Mouse (Mus musculus) hindbrain, embryonic 13.5 days (tissue): Measurements from ENCODE around the gene H2-T23. TPM values are rescaled to one million over a fixed set of nuclear protein-coding genes. Genes with fewer than 3 reads are reported as not detected.

Source experiments
- ATAC-seq: fragments of 200-750 bp; cut with Nextera tagmentation; 2 replicates; pipeline ENCODE4 v1.8.0; 2017; ENCODE audit warnings: moderate TSS enrichment; ENCODE audit not compliant: low FRiP score
- H3K27ac ChIP-seq: fragments of 300-500 bp; sonication (generic); 2 replicates; pipeline ENCODE4 v1.5.1; 2015; ENCODE audit warnings: inconsistent platforms, mild to moderate bottlenecking, moderate library complexity
- H3K27me3 ChIP-seq: fragments of 300-500 bp; sonication (generic); 2 replicates; pipeline ENCODE4 v1.6.1; 2015; ENCODE audit warnings: mild to moderate bottlenecking, inconsistent platforms
- H3K36me3 ChIP-seq: fragments of 300-500 bp; sonication (generic); 2 replicates; pipeline ENCODE4 v1.6.1; 2015; ENCODE audit warnings: mild to moderate bottlenecking, inconsistent platforms
- H3K4me1 ChIP-seq: fragments of 300-500 bp; sonication (generic); replicated peaks from 2 replicates; pipeline ENCODE4 v1.6.1; 2015; ENCODE audit warnings: inconsistent platforms
- H3K4me2 ChIP-seq: fragments of 300-500 bp; sonication (generic); 2 replicates; pipeline ENCODE4 v1.6.1; 2015; ENCODE audit warnings: inconsistent platforms, mild to moderate bottlenecking, moderate library complexity
- H3K4me3 ChIP-seq: fragments of 300-500 bp; sonication (generic); 2 replicates; pipeline ENCODE4 v1.5.1; 2015; ENCODE audit warnings: mild to moderate bottlenecking, inconsistent platforms
- H3K9ac ChIP-seq: fragments of 300-500 bp; sonication (generic); 2 replicates; pipeline ENCODE4 v1.6.1; 2015; ENCODE audit warnings: mild to moderate bottlenecking, inconsistent platforms
- H3K9me3 ChIP-seq: fragments of 300-500 bp; sonication (generic); 2 replicates; pipeline ENCODE4 v1.6.1; 2016; ENCODE audit warnings: inconsistent platforms
- WGBS: fragments of 180-500 bp; shearing (Covaris S2); methylation state at CpG from one replicate; pipeline ENCODE4 v1.1.7; 2015; 5-methylcytosine and 5-hydroxymethylcytosine counted together
- polyA plus RNA-seq: library from polyadenylated mRNA; unstranded; fragments of >200 nt; fragmentation: Nextera tagmentation; extraction: Ambion mirVana; gene quantifications from 2 replicates; pipeline ENCODE4 v1.2.1, GENCODE M21; 2015

The H2-T23 gene
- polyA plus RNA-seq, 1 experiment from 2014 or later = 3.3 TPM

DNA sequence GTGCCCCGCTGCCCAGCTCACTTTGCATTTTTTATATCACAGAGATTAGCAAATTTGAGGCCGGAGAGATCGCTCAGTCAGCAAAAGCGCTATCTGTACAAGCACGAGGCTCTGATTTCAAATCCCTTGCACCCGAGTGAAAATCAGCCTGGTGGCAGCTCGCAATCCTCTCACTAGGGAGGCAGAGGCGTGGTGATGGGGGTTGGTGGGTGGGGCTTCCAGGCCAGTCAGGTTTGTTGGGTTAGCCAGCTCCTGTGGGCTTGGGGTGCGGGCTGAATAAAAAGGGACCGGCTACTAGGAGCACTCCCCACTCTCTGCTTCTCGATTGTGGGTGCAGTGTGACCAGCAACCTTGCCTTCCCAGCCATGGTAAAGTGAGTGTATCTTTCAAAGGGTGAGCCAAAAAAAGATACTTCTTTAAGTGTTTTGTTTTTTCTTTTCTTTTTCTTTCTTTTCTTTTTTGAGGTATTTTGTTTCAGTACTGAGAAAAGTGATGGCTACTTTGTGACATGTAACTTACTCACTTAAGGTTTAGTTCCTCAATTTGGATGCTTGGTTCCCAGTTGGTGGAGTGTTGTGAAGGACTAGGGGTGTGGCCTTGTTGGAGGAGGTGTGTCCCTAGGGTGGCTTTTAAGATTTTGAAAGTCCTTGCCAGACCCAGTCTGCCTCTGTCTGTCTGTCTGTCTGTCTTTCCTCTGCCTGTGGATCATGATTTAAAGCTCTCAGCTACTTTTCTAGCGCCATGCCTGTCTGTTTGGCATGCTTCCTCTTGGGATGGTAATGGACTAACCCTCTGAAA, 34.7 kb downstream of the H2-T23 start:
- Histone ChIP-seq H3K9ac (no peak overlapping the region), H3K4me1 (peaks cover 29% of the 10 kb centered on the region), H3K4me3 (no peak overlapping the region), H3K36me3 (no peaks in the 10 kb centered on the region), H3K27me3 (no peaks in the 10 kb centered on the region), H3K27ac (no peak overlapping the region), H3K4me2 (no peak overlapping the region), H3K9me3 (no peaks in the 10 kb centered on the region)
- 64% methylated on average over 12 of the region's 12 CpGs for WGBS
- ATAC-seq = no peak

GRCm38 (mm10) chr17:35996949-35997348, 35.7 kb downstream of the H2-T23 start:
- H3K4me1 ChIP-seq = peaks cover 29% of the 10 kb centered on the region

GRCm38 (mm10) chr17:35994879-35995240, 37.8 kb downstream of the H2-T23 start:
- no peaks in the 10 kb centered on the region for H3K9me3 ChIP-seq
- peak overlapping the region; percentile 59 for H3K4me3 ChIP-seq
- H3K4me1 ChIP-seq = peaks cover 29% of the 10 kb centered on the region
- no peak for ATAC-seq
- 4% methylated on average over 14 of the region's 14 CpGs for whole genome bisulfite sequencing
- H3K9ac ChIP-seq = peak overlapping the region; percentile 80
- no peaks in the 10 kb centered on the region for H3K27me3 ChIP-seq
- H3K4me2 ChIP-seq = peak overlapping the region; percentile 66
- H3K36me3 ChIP-seq = peaks cover 1% of the 10 kb centered on the region
- H3K27ac ChIP-seq = peak overlapping the region; percentile 73

More at GRCm38 (mm10) chr17:35996949-35997348, 35.7 kb downstream of the H2-T23 start:
- Histone ChIP-seq H3K9me3 (no peaks in the 10 kb centered on the region), H3K36me3 (no peaks in the 10 kb centered on the region), H3K4me2 (no peak overlapping the region), H3K27me3 (no peaks in the 10 kb centered on the region), H3K4me3 (no peak overlapping the region), H3K9ac (no peak overlapping the region), H3K27ac (no peak overlapping the region)
- 1% methylated on average over 11 of the region's 11 CpGs for WGBS
- ATAC-seq = peak; percentile 57

DNA sequence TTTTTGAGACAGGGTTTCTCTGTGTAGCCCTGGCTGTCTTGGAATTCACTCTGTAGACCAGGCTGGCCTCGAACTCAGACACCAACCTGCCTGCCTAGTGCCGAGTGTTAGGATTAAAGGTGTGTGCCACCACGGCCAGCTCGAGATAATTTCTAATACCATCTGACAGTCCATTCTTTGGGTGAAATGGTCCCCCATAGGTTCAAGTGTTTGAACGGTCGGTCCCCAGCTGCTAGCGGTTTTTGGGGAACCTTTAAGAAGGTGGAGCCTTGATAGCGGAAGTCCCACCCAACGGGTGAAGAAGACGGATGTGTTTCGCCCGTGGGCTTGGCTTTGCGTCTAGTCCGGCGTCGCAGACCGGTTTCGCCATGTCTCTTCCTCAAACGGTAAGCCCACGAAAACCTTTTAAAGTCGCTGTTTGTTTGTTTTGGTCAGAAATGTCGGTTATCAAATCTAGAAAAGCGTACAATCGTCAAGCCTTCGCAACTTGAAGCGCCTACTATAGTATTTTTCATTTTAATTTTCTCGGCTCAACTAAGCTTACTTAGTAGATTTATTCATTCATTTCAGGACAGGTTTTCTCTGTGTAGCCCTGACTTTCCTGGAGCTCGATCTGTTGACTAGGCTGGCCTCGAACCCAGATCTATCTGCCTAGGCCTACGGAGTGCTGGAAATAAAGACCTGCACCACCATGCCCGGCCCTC, 38.3 kb downstream of the H2-T23 start:
- WGBS = 5% methylated on average over 31 of the region's 31 CpGs
- ATAC-seq = peak; percentile 75
- Histone ChIP-seq H3K36me3 (peaks cover 6% of the 10 kb centered on the region), H3K4me3 (peak overlapping the region; percentile 59), H3K27me3 (no peaks in the 10 kb centered on the region), H3K4me1 (peaks cover 29% of the 10 kb centered on the region), H3K9me3 (no peaks in the 10 kb centered on the region), H3K4me2 (peak overlapping the region; percentile 66), H3K27ac (peak overlapping the region; percentile 73), H3K9ac (peak overlapping the region; percentile 80)

GRCm38 (mm10) chr17:35993675-35994074, 39.0 kb downstream of the H2-T23 start:
- H3K36me3 ChIP-seq = peaks cover 13% of the 10 kb centered on the region
- 9% methylated on average over 17 of the region's 17 CpGs for WGBS
- H3K4me3 ChIP-seq = peak overlapping the region; percentile 59; the same call in 1 of the 2 replicates
- H3K4me1 ChIP-seq = peaks cover 29% of the 10 kb centered on the region
- peak overlapping the region; percentile 73; the same call in 1 of the 2 replicates for H3K27ac ChIP-seq
- no peak overlapping the region for H3K9ac ChIP-seq
- peak; percentile 77 for ATAC-seq
- H3K9me3 ChIP-seq = no peaks in the 10 kb centered on the region
- H3K27me3 ChIP-seq = no peaks in the 10 kb centered on the region
- H3K4me2 ChIP-seq = peak overlapping the region; percentile 66

DNA sequence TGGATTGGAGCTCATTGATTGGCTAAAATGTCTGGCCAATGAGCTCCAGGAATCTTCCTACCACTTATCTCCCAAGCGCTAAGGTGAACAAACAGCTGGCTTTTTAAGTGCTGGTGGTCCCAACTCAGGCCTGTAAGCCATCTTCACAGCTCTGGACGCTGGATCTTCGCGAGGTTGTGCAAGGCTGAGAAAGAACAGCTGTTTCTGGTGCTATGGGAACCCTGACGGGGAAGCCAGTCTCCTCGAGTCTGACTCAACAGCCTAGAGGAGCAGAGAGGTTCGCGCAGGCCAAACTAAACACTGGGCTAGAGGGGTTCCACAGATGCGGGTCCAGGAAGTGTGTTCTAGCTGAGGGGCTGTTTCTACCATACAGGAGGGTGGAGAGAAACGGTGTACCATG, 40.9 kb downstream of the H2-T23 start:
- 56% methylated on average over 10 of the region's 10 CpGs for whole genome bisulfite sequencing
- no peak for ATAC-seq
- H3K27ac ChIP-seq = no peak overlapping the region
- H3K4me1 ChIP-seq = peaks cover 18% of the 10 kb centered on the region
- no peak overlapping the region for H3K4me2 ChIP-seq
- H3K4me3 ChIP-seq = no peak overlapping the region
- no peak overlapping the region for H3K9ac ChIP-seq
- H3K9me3 ChIP-seq = no peaks in the 10 kb centered on the region
- peaks cover 32% of the 10 kb centered on the region for H3K36me3 ChIP-seq
- no peaks in the 10 kb centered on the region for H3K27me3 ChIP-seq

DNA sequence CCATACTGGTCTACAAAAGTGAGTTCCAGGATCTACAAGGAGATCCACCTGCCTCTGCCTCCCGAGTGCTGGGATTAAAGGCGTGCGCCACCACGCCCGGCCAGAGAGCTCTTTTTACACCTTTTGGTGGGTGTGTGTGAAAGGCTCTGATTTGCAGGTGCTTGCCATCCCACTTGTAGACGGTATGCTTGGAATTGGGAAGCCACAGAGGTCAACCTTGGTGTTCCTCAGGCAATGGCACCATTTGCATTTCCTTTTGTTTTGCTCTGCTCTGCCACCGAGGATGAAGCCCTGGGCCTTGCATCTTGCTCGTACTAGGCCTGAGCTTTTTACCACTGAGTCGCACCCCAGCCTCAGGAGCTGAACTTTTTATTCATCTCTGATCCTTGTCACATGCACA, 50.9 kb downstream of the H2-T23 start:
- H3K36me3 ChIP-seq = peaks cover 53% of the 10 kb centered on the region
- no peak overlapping the region for H3K27ac ChIP-seq
- H3K4me3 ChIP-seq = no peak overlapping the region
- H3K27me3 ChIP-seq = no peaks in the 10 kb centered on the region
- no peak for ATAC-seq
- H3K4me1 ChIP-seq = peaks cover 24% of the 10 kb centered on the region
- 90% methylated on average over 9 of the region's 9 CpGs for WGBS
- no peaks in the 10 kb centered on the region for H3K9me3 ChIP-seq
- H3K4me2 ChIP-seq = no peak overlapping the region
- H3K9ac ChIP-seq = peak overlapping the region; percentile 93; the same call in 1 of the 2 replicates

DNA sequence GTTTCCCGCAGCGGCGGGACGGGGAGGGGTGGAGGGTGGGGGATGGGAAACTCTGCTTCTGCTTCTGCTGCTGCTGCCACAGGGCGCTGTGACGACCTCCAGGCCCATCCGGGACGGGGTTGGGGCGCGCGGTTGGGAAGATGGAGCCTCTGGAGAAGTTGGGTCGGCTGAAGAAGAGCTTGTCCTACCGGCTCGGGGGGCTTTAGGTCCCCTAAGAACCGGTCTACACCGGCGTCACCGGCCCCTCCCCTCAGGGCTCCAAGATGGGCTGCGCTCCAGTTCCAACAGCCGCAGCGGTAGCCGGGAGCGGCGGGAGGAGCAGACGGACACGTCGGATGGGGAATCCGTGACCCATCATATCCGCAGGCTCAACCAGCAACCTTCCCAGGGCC, 52.3 kb downstream of the H2-T23 start:
- Histone ChIP-seq H3K27ac (peak overlapping the region; percentile 95), H3K9me3 (no peaks in the 10 kb centered on the region), H3K9ac (peak overlapping the region; percentile 93), H3K27me3 (no peaks in the 10 kb centered on the region), H3K4me3 (peak overlapping the region; percentile 91), H3K4me2 (peak overlapping the region; percentile 70), H3K36me3 (peaks cover 44% of the 10 kb centered on the region), H3K4me1 (peaks cover 24% of the 10 kb centered on the region)
- peak; percentile 41 for ATAC-seq
- WGBS = under 1% methylated on average over 25 of the region's 29 CpGs

Other genes with a start within 250 kb of the H2-T23 start
- 8.2 and 9.2 TPM in 2 replicates for gene Ier3, start 211.2 kb downstream of the H2-T23 start, polyA plus RNA-seq
- 75.2 and 78.8 TPM in 2 replicates for gene Flot1, start 209.6 kb downstream of the H2-T23 start, polyA plus RNA-seq
- 1,714 and 1,822 TPM in 2 replicates for gene Tubb5, start 194.5 kb downstream of the H2-T23 start, polyA plus RNA-seq
- 11.0 and 11.3 TPM in 2 replicates for gene Mdc1, start 191.3 kb downstream of the H2-T23 start, polyA plus RNA-seq
- 26.4 and 26.9 TPM in 2 replicates for gene Nrm, start 171.5 kb downstream of the H2-T23 start, polyA plus RNA-seq
- gene Ppp1r18, start 167.3 kb downstream of the H2-T23 start, polyA plus RNA-seq = 26.9 and 30.5 TPM in 2 replicates
- 28.6 and 35.3 TPM in 2 replicates for gene Dhx16, start 153.0 kb downstream of the H2-T23 start, polyA plus RNA-seq
- 45.8 and 48.7 TPM in 2 replicates for gene 2310061I04Rik, start 135.4 kb downstream of the H2-T23 start, polyA plus RNA-seq
- 434 and 438 TPM in 2 replicates for gene Atat1, start 122.8 kb downstream of the H2-T23 start, polyA plus RNA-seq
- gene Mrps18b, start 116.5 kb downstream of the H2-T23 start, polyA plus RNA-seq = 46.8 and 54.7 TPM in 2 replicates
- 46.0 and 47.2 TPM in 2 replicates for gene Ppp1r10, start 116.4 kb downstream of the H2-T23 start, polyA plus RNA-seq
- gene Abcf1, start 63.1 kb downstream of the H2-T23 start, polyA plus RNA-seq = 96.6 and 103 TPM in 2 replicates
- 53.6 and 53.7 TPM in 2 replicates for gene Gnl1, start 53.0 kb downstream of the H2-T23 start, polyA plus RNA-seq
- gene Prr3, start 52.6 kb downstream of the H2-T23 start, polyA plus RNA-seq = 72.8 and 73.5 TPM in 2 replicates
- 8.8 and 9.5 TPM in 2 replicates for gene H2-T24, start 12.3 kb downstream of the H2-T23 start, polyA plus RNA-seq
- gene H2-T22, start 9.9 kb upstream of the H2-T23 start, polyA plus RNA-seq = 6.7 and 7.0 TPM in 2 replicates
- not detected in 2 replicates for gene Gm6034, start 10.1 kb upstream of the H2-T23 start, polyA plus RNA-seq
- not detected in 2 replicates for gene Gm11127, start 25.5 kb upstream of the H2-T23 start, polyA plus RNA-seq
- not detected in 2 replicates for gene Gm19684, start 88.8 kb upstream of the H2-T23 start, polyA plus RNA-seq
- not detected in 2 replicates for gene Gm7030, start 96.6 kb upstream of the H2-T23 start, polyA plus RNA-seq
- gene Gm8909, start 135.7 kb upstream of the H2-T23 start, polyA plus RNA-seq = not detected in 2 replicates
- gene H2-T3, start 157.4 kb upstream of the H2-T23 start, polyA plus RNA-seq = not detected in 2 replicates
- 104 and 122 TPM in 2 replicates for gene Rpp21, start 225.2 kb upstream of the H2-T23 start, polyA plus RNA-seq
- 28.3 and 29.7 TPM in 2 replicates for gene Trim39, start 239.4 kb upstream of the H2-T23 start, polyA plus RNA-seq